Mouse (Mus musculus) lung, embryonic 14.5 days (tissue): Measurements from ENCODE around the gene Mpz. TPM values are rescaled to one million over a fixed set of nuclear protein-coding genes. Genes with fewer than 3 reads are reported as not detected.

Experiments used
- ATAC-seq: fragments of 200-750 bp; cut with Nextera tagmentation; 2 replicates; pipeline ENCODE4 v1.8.0; 2017; ENCODE audit warnings: mild to moderate bottlenecking, moderate TSS enrichment, moderate library complexity; ENCODE audit not compliant: insufficient read depth
- DNase-seq: peaks from one replicate; pipeline ENCODE4 v3.0.0-alpha.2; 2015
- H3K27ac ChIP-seq: fragments of 300-500 bp; sonication (generic); 2 replicates; pipeline ENCODE4 v1.5.1; 2014; ENCODE audit warnings: low read depth, mild to moderate bottlenecking, moderate library complexity
- H3K27me3 ChIP-seq: fragments of 300-500 bp; sonication (generic); 2 replicates; pipeline ENCODE4 v1.6.1; 2014; ENCODE audit warnings: low read length, control low read depth; ENCODE audit not compliant: insufficient read depth
- H3K36me3 ChIP-seq: fragments of 300-500 bp; sonication (generic); 2 replicates; pipeline ENCODE4 v1.6.1; 2014; ENCODE audit warnings: control low read depth; ENCODE audit not compliant: insufficient read depth
- H3K4me1 ChIP-seq: fragments of 300-500 bp; sonication (generic); 2 replicates; pipeline ENCODE4 v1.6.1; 2014; ENCODE audit warnings: antibody characterized with exemption, control low read depth; ENCODE audit not compliant: insufficient read depth
- H3K4me2 ChIP-seq: fragments of 300-500 bp; sonication (generic); 2 replicates; pipeline ENCODE4 v1.6.1; 2014; ENCODE audit warnings: mild to moderate bottlenecking
- H3K4me3 ChIP-seq: fragments of 300-500 bp; sonication (generic); 2 replicates; pipeline ENCODE4 v1.5.1; 2014; ENCODE audit warnings: low read depth, low read length
- H3K9ac ChIP-seq: fragments of 300-500 bp; sonication (generic); 2 replicates; pipeline ENCODE4 v1.6.1; 2014
- H3K9me3 ChIP-seq: fragments of 300-500 bp; sonication (generic); 2 replicates; pipeline ENCODE4 v1.6.1; 2016; ENCODE audit warnings: low read depth, low read length, control low read depth
- CTCF ChIP-seq: IDR thresholded peaks from 2 replicates; pipeline ENCODE4 v1.5.1; 2016; ENCODE audit warnings: antibody characterized with exemption, low read depth
- WGBS: fragments of 180-500 bp; shearing (Covaris S2); extraction: QIAGEN DNeasy Blood & Tissue Kit; methylation state at CpG from one replicate; pipeline ENCODE4 v1.1.7; 2014; 5-methylcytosine and 5-hydroxymethylcytosine counted together
- polyA plus RNA-seq: library from polyadenylated mRNA; unstranded; fragments of >200 nt; fragmentation: Nextera tagmentation; extraction: Ambion mirVana; gene quantifications from 2 replicates; pipeline ENCODE4 v1.2.1, GENCODE M21; 2014

The Mpz gene
- polyA plus RNA-seq: 0.24 and 0.49 TPM in 2 replicates

DNA sequence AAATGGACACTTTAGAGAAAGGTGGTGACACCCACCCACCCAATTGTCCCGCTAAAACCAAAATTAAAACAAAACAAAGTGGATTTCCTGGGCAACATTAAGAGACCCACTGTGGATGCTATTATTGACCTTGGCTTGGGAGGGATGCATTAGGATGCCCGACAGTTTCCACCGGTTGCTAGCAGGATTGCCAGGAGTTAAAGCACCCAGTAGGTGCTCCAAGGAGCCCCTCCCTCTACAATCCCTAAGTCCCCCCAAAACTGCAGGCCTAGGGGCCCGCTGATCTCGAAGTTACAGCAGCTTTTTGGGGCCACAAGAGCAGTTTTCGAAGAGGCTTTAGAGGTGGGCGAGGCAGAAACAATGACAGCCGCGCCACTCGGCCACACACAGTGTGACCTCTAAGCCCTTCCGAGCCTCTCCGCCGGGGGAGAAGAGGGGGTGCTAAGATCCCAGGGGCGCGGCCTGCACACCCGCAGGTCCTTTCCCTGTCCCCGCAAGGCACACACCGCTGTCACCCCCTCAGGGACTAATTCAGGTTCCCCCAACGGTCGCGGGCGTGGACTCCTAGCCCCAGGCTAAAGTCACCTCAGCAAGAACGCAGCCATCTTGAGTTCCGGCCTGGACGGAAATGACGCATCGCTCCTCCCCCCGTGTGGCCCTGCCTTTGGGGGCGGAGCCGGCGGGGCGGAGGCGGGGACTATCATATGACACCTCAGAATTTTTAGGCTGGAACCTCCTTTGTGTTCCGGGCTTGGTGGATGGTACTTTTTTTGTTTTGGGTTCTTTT, at the start of gene Mpz, which contains the start of gene Sdhc:
Mpz (plus strand) TSS at position 738 of the 787 bp plus-strand sequence.
Sdhc (minus strand) TSS at position 630 of the 787 bp plus-strand sequence.
- no peak for TF ChIP-seq CTCF
- under 1% methylated on average over 34 of the region's 34 CpGs for WGBS
- 0 out of 2 replicates have a peak, but pooled peaks cover 3% of the 10 kb centered on the region for H3K36me3 ChIP-seq
- H3K4me3 ChIP-seq: peak within 1 kb of the TSS; percentile 79
- DNase-seq (peak; percentile 98), ATAC-seq (peak; percentile 97)
- peak within 1 kb of the TSS; percentile 88 for H3K9ac ChIP-seq
- no peaks in the 10 kb centered on the region for H3K4me1 ChIP-seq
- H3K27ac ChIP-seq: peak within 1 kb of the TSS; percentile 78
- no peaks in the 10 kb centered on the region for H3K9me3 ChIP-seq
- peak within 1 kb of the TSS; percentile 85 for H3K4me2 ChIP-seq
- no peaks in the 10 kb centered on the region for H3K27me3 ChIP-seq

DNA sequence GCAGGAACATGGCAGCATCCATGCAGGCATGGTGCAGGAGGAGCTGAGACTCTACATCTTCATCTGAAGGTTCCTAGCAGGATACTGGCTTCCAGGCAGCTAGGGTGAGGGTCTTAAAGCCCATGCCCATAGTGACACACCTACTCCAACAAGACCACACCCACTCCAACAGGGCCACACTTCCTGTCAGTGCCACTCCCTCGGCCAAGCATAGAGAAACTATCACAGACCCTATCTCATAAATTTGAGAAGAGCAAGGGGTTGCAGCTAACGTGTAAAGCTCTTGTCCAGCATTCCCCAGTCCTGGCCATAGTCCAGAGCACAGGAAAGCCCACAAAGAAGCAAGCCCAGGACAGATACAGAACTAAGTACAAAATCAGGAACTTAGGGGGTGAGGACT, 49.5 kb upstream of the Mpz start:
- H3K4me3 ChIP-seq: no peak overlapping the region
- peaks cover 3% of the 10 kb centered on the region; the same call in 1 of the 2 replicates for H3K4me1 ChIP-seq
- DNase-seq (no peak), ATAC-seq (no peak)
- H3K9me3 ChIP-seq: no peaks in the 10 kb centered on the region
- no peaks in the 10 kb centered on the region for H3K27me3 ChIP-seq
- no peaks in the 10 kb centered on the region for H3K36me3 ChIP-seq
- TF ChIP-seq CTCF: no peak
- no peak overlapping the region for H3K9ac ChIP-seq
- H3K27ac ChIP-seq: no peak overlapping the region
- 34% methylated on average over 2 of the region's 2 CpGs for WGBS
- peak overlapping the region; percentile 72 for H3K4me2 ChIP-seq

DNA sequence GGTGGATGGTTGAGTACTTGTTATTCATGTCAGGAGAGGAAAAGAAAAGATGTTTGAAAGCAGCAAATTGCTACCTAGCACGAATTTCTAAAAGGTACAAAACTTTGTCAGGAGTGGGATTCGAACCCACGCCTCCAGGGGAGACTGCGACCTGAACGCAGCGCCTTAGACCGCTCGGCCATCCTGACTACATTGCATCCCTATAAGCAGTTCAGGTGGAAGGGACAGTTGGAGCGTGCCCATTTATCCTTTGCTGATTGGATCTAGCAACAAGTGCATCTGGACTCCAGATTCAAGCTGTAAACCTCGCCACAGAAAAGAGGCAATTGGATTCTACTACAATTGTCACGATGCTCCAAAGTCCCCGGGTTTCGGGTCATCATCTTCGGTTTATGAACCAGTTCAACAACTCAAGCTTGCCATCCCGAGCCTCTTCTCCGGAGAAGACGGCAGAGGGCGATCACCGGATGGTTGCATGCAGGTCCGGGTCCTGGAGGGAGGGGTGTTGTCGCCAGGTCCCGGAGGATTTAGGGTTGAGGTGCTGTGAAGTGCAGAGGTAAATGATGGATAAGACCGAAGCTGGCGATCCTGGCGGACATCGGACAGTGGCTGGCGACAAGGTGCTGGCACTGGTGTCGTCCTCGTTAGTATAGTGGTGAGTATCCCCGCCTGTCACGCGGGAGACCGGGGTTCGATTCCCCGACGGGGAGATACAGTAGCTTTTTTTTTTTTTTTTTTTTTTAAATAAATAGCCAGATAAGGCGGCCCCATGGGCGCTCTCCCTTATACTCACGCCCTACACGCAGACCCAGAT, 48.6 kb upstream of the Mpz start:
- no peaks in the 10 kb centered on the region for H3K9me3 ChIP-seq
- H3K27ac ChIP-seq: 0 out of 2 replicates have a peak overlapping the region, but pooled peaks have one; percentile 30
- peak overlapping the region; percentile 61 for H3K4me3 ChIP-seq
- ATAC-seq (peak; percentile 81), DNase-seq (peak; percentile 92)
- peak; percentile 35; the same call in 1 of the 2 replicates for TF ChIP-seq CTCF
- under 1% methylated on average over 40 of the region's 40 CpGs for WGBS
- H3K27me3 ChIP-seq: no peaks in the 10 kb centered on the region
- H3K36me3 ChIP-seq: no peaks in the 10 kb centered on the region
- H3K4me1 ChIP-seq: no peaks in the 10 kb centered on the region
- H3K4me2 ChIP-seq: peak overlapping the region; percentile 72
- H3K9ac ChIP-seq: peak overlapping the region; percentile 64

DNA sequence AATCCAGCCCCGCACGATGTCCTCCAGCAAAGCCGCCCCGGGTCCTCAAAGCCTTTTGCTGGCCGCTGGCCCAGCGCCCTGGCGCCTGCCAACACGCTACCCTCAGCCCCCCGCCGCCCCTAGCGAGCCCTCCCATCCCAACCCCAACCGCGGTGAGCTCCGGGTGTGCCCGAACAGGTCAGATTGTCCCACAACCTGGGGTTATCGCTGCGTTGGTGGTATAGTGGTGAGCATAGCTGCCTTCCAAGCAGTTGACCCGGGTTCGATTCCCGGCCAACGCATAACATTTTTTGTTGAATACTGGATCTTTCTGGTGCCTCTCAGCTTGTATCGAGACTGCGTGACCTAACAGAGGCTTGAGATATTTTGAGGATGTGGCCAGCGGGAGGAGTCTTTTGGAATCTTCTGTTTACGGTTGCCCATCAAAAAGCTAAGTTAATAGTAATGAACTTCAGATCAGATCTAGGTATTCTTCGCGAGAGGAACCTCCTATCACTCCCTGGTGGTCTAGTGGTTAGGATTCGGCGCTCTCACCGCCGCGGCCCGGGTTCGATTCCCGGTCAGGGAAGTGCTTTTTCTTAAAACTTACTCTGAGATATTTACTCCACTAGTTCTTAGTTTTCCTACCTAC, 47.8 kb upstream of the Mpz start:
- H3K9me3 ChIP-seq: no peaks in the 10 kb centered on the region
- H3K4me3 ChIP-seq: peak overlapping the region; percentile 61
- 0 out of 2 replicates have a peak overlapping the region, but pooled peaks have one; percentile 30 for H3K27ac ChIP-seq
- peak overlapping the region; percentile 72 for H3K4me2 ChIP-seq
- no peaks in the 10 kb centered on the region for H3K4me1 ChIP-seq
- DNase-seq (peak; percentile 95), ATAC-seq (peak; percentile 90)
- no peaks in the 10 kb centered on the region for H3K27me3 ChIP-seq
- no peak for TF ChIP-seq CTCF
- under 1% methylated on average over 35 of the region's 35 CpGs for WGBS
- H3K36me3 ChIP-seq: no peaks in the 10 kb centered on the region
- peak overlapping the region; percentile 64 for H3K9ac ChIP-seq

DNA sequence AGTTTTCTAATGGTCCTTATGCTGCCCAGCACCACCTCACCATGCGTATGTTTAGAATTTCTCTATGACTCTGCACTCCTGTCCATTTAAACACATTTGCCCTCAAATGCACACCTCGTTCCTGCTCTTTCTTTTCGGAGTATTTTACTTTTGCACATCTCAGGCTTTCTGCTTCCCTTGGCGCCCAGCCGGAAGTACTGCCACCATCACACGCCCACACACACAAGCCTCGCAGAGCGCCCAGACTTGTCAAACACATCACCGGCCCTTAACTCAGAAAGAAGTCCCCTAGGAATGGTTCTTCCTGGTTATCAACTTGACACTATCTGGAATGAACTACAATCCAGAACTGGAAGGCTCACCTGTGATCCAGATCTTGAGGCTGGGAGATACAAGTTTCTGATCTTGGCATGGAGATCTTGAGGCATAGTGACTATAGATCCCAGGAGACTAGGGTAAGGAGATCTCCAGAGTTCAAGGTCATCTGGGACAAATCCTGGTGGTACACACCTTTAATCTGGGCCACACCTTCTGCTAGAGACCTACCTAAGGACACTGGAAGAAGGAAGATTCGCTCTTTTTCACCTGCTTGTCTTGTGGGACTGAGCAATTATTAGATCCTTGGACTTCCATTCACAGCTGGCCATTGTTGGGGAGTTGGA, 47.2 kb upstream of the Mpz start:
- 10% methylated on average over 10 of the region's 10 CpGs for WGBS
- no peaks in the 10 kb centered on the region for H3K9me3 ChIP-seq
- H3K9ac ChIP-seq: peak overlapping the region; percentile 29; the same call in 1 of the 2 replicates
- no peaks in the 10 kb centered on the region for H3K27me3 ChIP-seq
- DNase-seq (peak; percentile 72), ATAC-seq (peak; percentile 38)
- H3K27ac ChIP-seq: no peak overlapping the region
- no peaks in the 10 kb centered on the region for H3K36me3 ChIP-seq
- peak overlapping the region; percentile 61 for H3K4me3 ChIP-seq
- peak overlapping the region; percentile 72 for H3K4me2 ChIP-seq
- no peaks in the 10 kb centered on the region for H3K4me1 ChIP-seq
- no peak for TF ChIP-seq CTCF

DNA sequence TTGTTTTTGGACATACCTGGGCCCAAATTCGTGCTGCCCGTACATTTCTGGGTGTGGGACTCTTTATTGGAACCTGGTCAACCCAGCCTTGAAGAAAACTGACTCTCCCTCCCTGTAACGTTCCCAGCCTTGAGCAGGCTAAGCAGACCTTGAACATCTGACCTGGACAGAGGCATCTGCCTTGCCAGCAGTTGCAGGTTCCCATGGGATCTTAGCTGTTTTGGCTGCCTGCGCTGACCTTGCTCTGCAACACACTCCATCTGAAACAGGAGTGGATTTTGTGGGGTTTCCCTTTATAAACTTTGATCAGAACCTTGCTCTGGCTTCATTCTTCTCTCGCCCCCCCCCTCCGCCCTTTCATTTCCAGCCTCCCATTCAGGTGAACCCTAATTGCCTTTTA, 45.3 kb upstream of the Mpz start:
- 67% methylated on average over 6 of the region's 6 CpGs for WGBS
- no peak overlapping the region for H3K9ac ChIP-seq
- no peak for TF ChIP-seq CTCF
- H3K4me3 ChIP-seq: no peak overlapping the region
- ATAC-seq (no peak), DNase-seq (no peak)
- H3K9me3 ChIP-seq: no peaks in the 10 kb centered on the region
- H3K27ac ChIP-seq: no peak overlapping the region
- no peaks in the 10 kb centered on the region for H3K27me3 ChIP-seq
- H3K36me3 ChIP-seq: no peaks in the 10 kb centered on the region
- H3K4me2 ChIP-seq: no peak overlapping the region
- no peaks in the 10 kb centered on the region for H3K4me1 ChIP-seq
